Mouse (Mus musculus): ENCODE data around the gene Ttll4. TPM values are rescaled to one million over a fixed set of nuclear protein-coding genes. Genes with fewer than 3 reads are reported as not detected.

The Ttll4 gene
- polyA plus RNA-seq, 1 experiment = 5.1 TPM

DNA sequence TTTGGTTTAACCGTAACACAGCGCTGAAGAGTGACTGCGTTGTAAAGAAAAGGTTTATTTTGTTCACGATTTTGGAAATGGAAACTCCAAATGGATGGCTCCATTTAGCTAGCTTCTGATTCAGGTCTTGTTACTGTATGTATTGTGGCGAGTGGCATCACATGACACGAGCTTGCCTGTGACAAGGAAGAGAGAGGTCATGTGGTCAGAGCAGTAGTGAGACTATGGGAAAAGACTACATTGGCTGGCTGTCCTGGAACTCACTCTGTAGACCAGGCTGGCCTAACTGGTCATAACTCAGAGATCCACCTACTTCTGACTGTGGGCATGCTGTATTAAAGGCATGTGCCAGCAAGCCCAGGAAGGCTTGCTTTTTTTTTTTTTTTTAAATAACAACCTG, 54.3 kb downstream of the Ttll4 start:
- Histone ChIP-seq H3K4me2 (ENCODE audit: low read depth) (no peak overlapping the region), H3K79me2 (ENCODE audit: control insufficient read depth, insufficient read depth) (no peaks in the 10 kb centered on the region), H3K4me3 (no peak overlapping the region)

DNA sequence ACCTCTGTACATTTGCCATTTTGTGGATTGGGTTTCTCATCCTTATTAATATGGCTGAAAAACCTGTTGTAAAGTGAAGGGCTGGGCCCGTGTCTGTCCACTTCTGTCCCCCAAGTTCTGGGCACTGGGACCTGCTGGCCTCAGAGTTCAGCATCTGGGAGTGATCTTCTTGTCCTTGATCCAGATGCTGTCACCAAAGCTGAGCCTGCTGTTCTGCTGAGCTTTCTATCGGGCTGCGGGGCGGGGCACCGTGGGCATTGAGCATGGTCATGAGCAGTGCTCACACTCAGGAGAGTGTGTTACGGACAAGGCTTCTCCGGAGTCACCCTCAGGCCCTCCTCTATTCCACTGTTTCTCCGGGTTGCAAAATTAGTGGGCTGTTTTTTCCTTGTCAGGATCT, 56.6 kb downstream of the Ttll4 start:
- no peak for TF ChIP-seq POLR2A (IDR thresholded peaks at IDR 0.05; ENCODE audit: insufficient read length, low read depth)
- TF ChIP-seq USF1 (IDR thresholded peaks at IDR 0.05; ENCODE audit: low read depth) = no peak
- TF ChIP-seq POLR2AphosphoS2 (IDR thresholded peaks at IDR 0.05; ENCODE audit: insufficient read length, low read depth) = no peak
- no peak for TF ChIP-seq MYOD1 (IDR thresholded peaks at IDR 0.05; ENCODE audit: control insufficient read depth in 1 of 3, insufficient read length in 2 of 3, low read depth in 2 of 3)
- no peak for TF ChIP-seq CEBPB (IDR thresholded peaks at IDR 0.05; ENCODE audit: insufficient read depth, poor library complexity, severe bottlenecking)
- Histone ChIP-seq H3K79me2 (ENCODE audit: control insufficient read depth, insufficient read depth) (no peaks in the 10 kb centered on the region), H3K4me2 (ENCODE audit: low read depth) (no peak overlapping the region), H3K4me3 (no peak overlapping the region), H3K36me3 (ENCODE audit: control insufficient read depth, insufficient read depth) (no peaks in the 10 kb centered on the region), H3K27me3 (ENCODE audit: control insufficient read depth, insufficient read depth, insufficient read length) (peaks cover 6% of the 10 kb centered on the region), H3ac (ENCODE audit: control insufficient read depth, insufficient read length) (no peak overlapping the region)

More for the DNA sequence above, 54.3 kb downstream of the Ttll4 start:
- H3ac ChIP-seq (ENCODE audit: control insufficient read depth, insufficient read length) = no peak overlapping the region
- TF ChIP-seq MAX (IDR thresholded peaks at IDR 0.05; ENCODE audit: low read depth) (no peak), MYOD1 (IDR thresholded peaks at IDR 0.05; ENCODE audit: control insufficient read depth in 1 of 3, insufficient read length in 2 of 3, low read depth in 2 of 3) (no peak), TCF12 (IDR thresholded peaks at IDR 0.05; ENCODE audit: insufficient read depth, poor library complexity, severe bottlenecking) (no peak), SRF (IDR thresholded peaks at IDR 0.05; ENCODE audit: control insufficient read depth, insufficient read length, low read depth) (no peak), USF1 (IDR thresholded peaks at IDR 0.05; ENCODE audit: low read depth) (no peak), TCF3 (IDR thresholded peaks at IDR 0.05; ENCODE audit: insufficient read length, low read depth) (no peak), E2F4 (IDR thresholded peaks at IDR 0.05; ENCODE audit: insufficient read depth) (no peak), POLR2A (IDR thresholded peaks at IDR 0.05; ENCODE audit: insufficient read length, low read depth) (no peak), MYOG (IDR thresholded peaks at IDR 0.05; ENCODE audit: control insufficient read depth in 1 of 3, insufficient read depth in 1 of 3, insufficient read length in 2 of 3, low read depth in 2 of 3) (no peak), REST (IDR thresholded peaks at IDR 0.05; ENCODE audit: insufficient read depth, insufficient read length) (no peak), CEBPB (IDR thresholded peaks at IDR 0.05; ENCODE audit: insufficient read depth, poor library complexity, severe bottlenecking) (no peak), POLR2AphosphoS2 (IDR thresholded peaks at IDR 0.05; ENCODE audit: insufficient read length, low read depth) (no peak)
- no peaks in the 10 kb centered on the region for H3K36me3 ChIP-seq (ENCODE audit: control insufficient read depth, insufficient read depth)
- peaks cover 6% of the 10 kb centered on the region for H3K27me3 ChIP-seq (ENCODE audit: control insufficient read depth, insufficient read depth, insufficient read length)

DNA sequence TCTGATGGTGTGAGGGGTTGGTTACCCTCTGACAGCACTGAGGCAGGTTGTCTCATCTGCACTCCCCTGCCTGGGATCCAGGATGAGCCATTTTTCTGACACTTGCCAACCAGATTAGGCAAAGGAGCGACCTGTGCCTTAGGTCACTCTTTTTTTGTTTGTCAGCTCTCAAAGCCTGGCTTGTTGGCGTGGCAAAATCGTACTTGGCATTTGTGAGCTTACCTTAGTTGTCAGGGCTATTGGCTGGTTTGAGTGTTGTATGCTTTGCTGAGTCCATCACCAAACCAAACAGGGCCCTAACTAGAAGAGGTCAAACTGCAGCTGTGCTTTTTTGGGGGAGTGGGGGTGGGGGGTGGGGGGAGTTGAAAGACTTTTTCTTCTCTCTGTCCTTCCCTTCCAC, 57.7 kb downstream of the Ttll4 start:
- Histone ChIP-seq H3K4me2 (ENCODE audit: low read depth) (no peak overlapping the region), H3K27me3 (ENCODE audit: control insufficient read depth, insufficient read depth, insufficient read length) (no peaks in the 10 kb centered on the region), H3ac (ENCODE audit: control insufficient read depth, insufficient read length) (no peak overlapping the region), H3K79me2 (ENCODE audit: control insufficient read depth, insufficient read depth) (no peaks in the 10 kb centered on the region), H3K4me3 (no peak overlapping the region), H3K36me3 (ENCODE audit: control insufficient read depth, insufficient read depth) (no peaks in the 10 kb centered on the region)
- TF ChIP-seq USF1 (IDR thresholded peaks at IDR 0.05; ENCODE audit: low read depth) (no peak), TCF3 (IDR thresholded peaks at IDR 0.05; ENCODE audit: insufficient read length, low read depth) (no peak), CEBPB (IDR thresholded peaks at IDR 0.05; ENCODE audit: insufficient read depth, poor library complexity, severe bottlenecking) (no peak), TCF12 (IDR thresholded peaks at IDR 0.05; ENCODE audit: insufficient read depth, poor library complexity, severe bottlenecking) (no peak), MYOD1 (IDR thresholded peaks at IDR 0.05; ENCODE audit: control insufficient read depth in 1 of 3, insufficient read length in 2 of 3, low read depth in 2 of 3) (no peak), POLR2A (IDR thresholded peaks at IDR 0.05; ENCODE audit: insufficient read length, low read depth) (no peak), E2F4 (IDR thresholded peaks at IDR 0.05; ENCODE audit: insufficient read depth) (no peak), SRF (IDR thresholded peaks at IDR 0.05; ENCODE audit: control insufficient read depth, insufficient read length, low read depth) (no peak), MAX (IDR thresholded peaks at IDR 0.05; ENCODE audit: low read depth) (no peak), MYOG (IDR thresholded peaks at IDR 0.05; ENCODE audit: control insufficient read depth in 1 of 3, insufficient read depth in 1 of 3, insufficient read length in 2 of 3, low read depth in 2 of 3) (no peak), REST (IDR thresholded peaks at IDR 0.05; ENCODE audit: insufficient read depth, insufficient read length) (no peak), POLR2AphosphoS2 (IDR thresholded peaks at IDR 0.05; ENCODE audit: insufficient read length, low read depth) (no peak)

DNA sequence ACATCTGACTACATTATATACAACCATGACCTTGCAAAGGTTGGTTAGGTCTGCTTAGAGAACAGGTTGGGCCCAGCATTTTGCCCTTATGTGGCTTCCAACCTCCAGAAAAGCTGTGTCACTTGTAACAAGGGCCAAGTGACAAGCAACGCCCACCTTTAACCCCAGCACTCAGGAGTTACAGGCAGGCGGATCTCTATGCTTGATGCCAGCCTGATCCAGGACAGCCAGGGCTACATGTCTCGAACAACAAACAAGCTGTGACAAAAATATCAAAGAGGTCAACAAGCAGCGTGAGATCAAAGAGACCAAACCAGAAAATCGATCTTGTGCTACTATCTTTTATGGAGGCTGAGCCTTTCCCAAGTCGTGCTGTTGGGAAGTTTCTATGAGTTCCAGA, 60.1 kb downstream of the Ttll4 start:
- no peaks in the 10 kb centered on the region for H3K36me3 ChIP-seq (ENCODE audit: control insufficient read depth, insufficient read depth)
- no peak for TF ChIP-seq REST (IDR thresholded peaks at IDR 0.05; ENCODE audit: insufficient read depth, insufficient read length)
- no peak for TF ChIP-seq E2F4 (IDR thresholded peaks at IDR 0.05; ENCODE audit: insufficient read depth)
- no peak for TF ChIP-seq CEBPB (IDR thresholded peaks at IDR 0.05; ENCODE audit: insufficient read depth, poor library complexity, severe bottlenecking)
- TF ChIP-seq TCF12 (IDR thresholded peaks at IDR 0.05; ENCODE audit: insufficient read depth, poor library complexity, severe bottlenecking) = no peak
- no peak for TF ChIP-seq SRF (IDR thresholded peaks at IDR 0.05; ENCODE audit: control insufficient read depth, insufficient read length, low read depth)
- no peak for TF ChIP-seq POLR2AphosphoS2 (IDR thresholded peaks at IDR 0.05; ENCODE audit: insufficient read length, low read depth)
- TF ChIP-seq TCF3 (IDR thresholded peaks at IDR 0.05; ENCODE audit: insufficient read length, low read depth) = no peak
- no peak for TF ChIP-seq MYOG (IDR thresholded peaks at IDR 0.05; ENCODE audit: control insufficient read depth in 1 of 3, insufficient read depth in 1 of 3, insufficient read length in 2 of 3, low read depth in 2 of 3)
- no peak for TF ChIP-seq MAX (IDR thresholded peaks at IDR 0.05; ENCODE audit: low read depth)
- TF ChIP-seq MYOD1 (IDR thresholded peaks at IDR 0.05; ENCODE audit: control insufficient read depth in 1 of 3, insufficient read length in 2 of 3, low read depth in 2 of 3) = no peak
- no peak for TF ChIP-seq POLR2A (IDR thresholded peaks at IDR 0.05; ENCODE audit: insufficient read length, low read depth)
- no peak for TF ChIP-seq USF1 (IDR thresholded peaks at IDR 0.05; ENCODE audit: low read depth)
- no peaks in the 10 kb centered on the region for H3K27me3 ChIP-seq (ENCODE audit: control insufficient read depth, insufficient read depth, insufficient read length)
- H3K4me2 ChIP-seq (ENCODE audit: low read depth) = no peak overlapping the region
- no peaks in the 10 kb centered on the region for H3K79me2 ChIP-seq (ENCODE audit: control insufficient read depth, insufficient read depth)
- H3K4me3 ChIP-seq = no peak overlapping the region
- H3ac ChIP-seq (ENCODE audit: control insufficient read depth, insufficient read length) = no peak overlapping the region

DNA sequence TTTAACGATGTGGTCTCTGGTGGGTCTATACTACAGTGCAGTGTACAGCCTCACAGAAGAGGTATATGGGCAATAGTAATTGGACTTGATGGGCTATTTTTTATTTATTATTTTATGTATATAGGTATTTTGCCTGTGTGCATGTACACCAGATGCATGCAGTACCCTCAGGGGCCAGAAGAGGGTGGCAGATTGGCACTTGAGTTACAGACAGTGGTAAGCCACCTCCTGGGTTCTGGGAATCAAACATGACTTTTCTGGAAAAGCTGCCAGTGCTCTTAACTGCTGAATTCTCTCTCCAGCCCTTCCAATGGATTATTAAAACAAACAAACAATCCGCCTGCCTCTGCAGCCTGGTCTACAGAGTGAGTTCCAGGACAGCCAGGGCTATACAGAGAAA, 62.2 kb downstream of the Ttll4 start:
- Histone ChIP-seq H3K4me2 (ENCODE audit: low read depth) (no peak overlapping the region), H3K36me3 (ENCODE audit: control insufficient read depth, insufficient read depth) (no peaks in the 10 kb centered on the region), H3K79me2 (ENCODE audit: control insufficient read depth, insufficient read depth) (no peaks in the 10 kb centered on the region), H3ac (ENCODE audit: control insufficient read depth, insufficient read length) (no peak overlapping the region), H3K4me3 (no peak overlapping the region), H3K27me3 (ENCODE audit: control insufficient read depth, insufficient read depth, insufficient read length) (no peaks in the 10 kb centered on the region)
- TF ChIP-seq MAX (IDR thresholded peaks at IDR 0.05; ENCODE audit: low read depth) (no peak), TCF12 (IDR thresholded peaks at IDR 0.05; ENCODE audit: insufficient read depth, poor library complexity, severe bottlenecking) (no peak), MYOD1 (IDR thresholded peaks at IDR 0.05; ENCODE audit: control insufficient read depth in 1 of 3, insufficient read length in 2 of 3, low read depth in 2 of 3) (no peak), E2F4 (IDR thresholded peaks at IDR 0.05; ENCODE audit: insufficient read depth) (no peak), CEBPB (IDR thresholded peaks at IDR 0.05; ENCODE audit: insufficient read depth, poor library complexity, severe bottlenecking) (no peak), USF1 (IDR thresholded peaks at IDR 0.05; ENCODE audit: low read depth) (no peak), SRF (IDR thresholded peaks at IDR 0.05; ENCODE audit: control insufficient read depth, insufficient read length, low read depth) (no peak), REST (IDR thresholded peaks at IDR 0.05; ENCODE audit: insufficient read depth, insufficient read length) (no peak), POLR2A (IDR thresholded peaks at IDR 0.05; ENCODE audit: insufficient read length, low read depth) (no peak), MYOG (IDR thresholded peaks at IDR 0.05; ENCODE audit: control insufficient read depth in 1 of 3, insufficient read depth in 1 of 3, insufficient read length in 2 of 3, low read depth in 2 of 3) (no peak), TCF3 (IDR thresholded peaks at IDR 0.05; ENCODE audit: insufficient read length, low read depth) (no peak), POLR2AphosphoS2 (IDR thresholded peaks at IDR 0.05; ENCODE audit: insufficient read length, low read depth) (no peak)
